Mouse (Mus musculus): ENCODE measurements at regions not wholly inside any gene's neighbourhood (a gene's known extent, or its start where the extent isn't known, plus 50 kb on each side); places are given as distances from the start of the nearest gene placed in this dataset.

GRCm38 (mm10) chr9:47412786-47413185 lies 117.2 kb upstream of the Cadm1 start:
- Histone ChIP-seq H3K27ac (no peak overlapping the region), H3K4me1 (peaks cover 5% of the 10 kb centered on the region), H3K36me3 (no peaks in the 10 kb centered on the region), H3K4me2 (replicated peaks) (no peak overlapping the region), H3K27me3 (replicated peaks) (no peaks in the 10 kb centered on the region; the same call in 1 of the 2 replicates), H3K9me3 (no peaks in the 10 kb centered on the region), H3K9ac (no peak overlapping the region), H3K4me3 (no peak overlapping the region)
- 20% methylated on average over 2 of the region's 2 CpGs for WGBS
- ATAC-seq (ENCODE audit: low FRiP score, low read depth), result no peak

DNA sequence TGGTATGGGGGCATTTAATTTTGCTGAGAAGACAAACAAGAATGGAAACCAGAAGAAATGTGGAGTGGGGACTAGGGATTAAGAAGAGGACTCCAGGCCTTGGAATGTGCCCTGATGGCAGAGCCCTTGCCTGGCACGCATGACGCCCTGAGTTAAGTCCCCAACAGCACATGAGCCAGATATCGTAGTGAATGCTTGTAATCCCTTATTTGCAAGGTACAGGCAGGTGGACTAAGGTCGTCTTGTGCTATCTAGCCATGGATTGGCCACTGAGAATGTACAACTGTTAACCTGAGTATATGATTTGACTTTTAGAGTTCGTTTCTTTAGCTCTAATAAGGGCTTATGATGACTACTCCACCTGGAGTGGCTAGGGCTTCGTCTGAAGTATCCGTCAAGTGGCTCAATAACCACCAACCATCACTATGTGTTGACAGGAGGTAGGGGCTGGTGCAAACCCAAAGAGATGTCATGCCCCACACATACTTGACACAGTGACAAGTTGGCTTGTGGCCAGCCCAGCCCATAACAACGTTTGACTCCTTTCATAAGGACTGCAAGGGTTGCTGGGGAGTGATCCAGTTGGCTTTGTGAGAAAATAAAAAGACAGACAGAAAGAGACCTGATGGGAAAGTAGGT lies 115.5 kb upstream of the Cadm1 start:
- H3K27me3 ChIP-seq (replicated peaks), result no peaks in the 10 kb centered on the region; the same call in 1 of the 2 replicates
- no peak overlapping the region for H3K4me2 ChIP-seq (replicated peaks)
- no peak overlapping the region for H3K9ac ChIP-seq
- H3K9me3 ChIP-seq, result no peaks in the 10 kb centered on the region
- no peak overlapping the region for H3K4me3 ChIP-seq
- no peaks in the 10 kb centered on the region for H3K36me3 ChIP-seq
- WGBS, result 83% methylated on average over 8 of the region's 8 CpGs
- no peak for ATAC-seq (ENCODE audit: low FRiP score, low read depth)
- H3K4me1 ChIP-seq, result peaks cover 5% of the 10 kb centered on the region; the same call in 1 of the 2 replicates
- H3K27ac ChIP-seq, result no peak overlapping the region

- no peak for ATAC-seq (ENCODE audit: low FRiP score, low read depth)
These were observed 107.8 kb upstream of the Cadm1 start for GRCm38 (mm10) chr9:47422151-47422599.

GRCm38 (mm10) chr9:47422741-47423461 lies 107.1 kb upstream of the Cadm1 start:
- Histone ChIP-seq H3K36me3 (no peaks in the 10 kb centered on the region), H3K9me3 (no peaks in the 10 kb centered on the region), H3K27me3 (replicated peaks) (no peaks in the 10 kb centered on the region), H3K4me1 (peaks cover 18% of the 10 kb centered on the region), H3K4me2 (replicated peaks) (no peak overlapping the region), H3K27ac (no peak overlapping the region), H3K9ac (no peak overlapping the region), H3K4me3 (no peak overlapping the region)
- WGBS, result 55% methylated on average over 8 of the region's 8 CpGs
- no peak for ATAC-seq (ENCODE audit: low FRiP score, low read depth)

More at GRCm38 (mm10) chr9:47422151-47422599, 107.8 kb upstream of the Cadm1 start:
- peaks cover 18% of the 10 kb centered on the region for H3K4me1 ChIP-seq
- H3K4me3 ChIP-seq, result no peak overlapping the region
- WGBS, result 22% methylated on average over 9 of the region's 9 CpGs
- no peak overlapping the region for H3K9ac ChIP-seq
- no peak overlapping the region for H3K4me2 ChIP-seq (replicated peaks)
- H3K27ac ChIP-seq, result no peak overlapping the region
- H3K9me3 ChIP-seq, result no peaks in the 10 kb centered on the region
- H3K36me3 ChIP-seq, result no peaks in the 10 kb centered on the region
- no peaks in the 10 kb centered on the region for H3K27me3 ChIP-seq (replicated peaks)

GRCm38 (mm10) chr9:47423462-47423832 lies 106.5 kb upstream of the Cadm1 start:
- Histone ChIP-seq H3K27me3 (replicated peaks) (no peaks in the 10 kb centered on the region), H3K9ac (no peak overlapping the region), H3K36me3 (no peaks in the 10 kb centered on the region), H3K4me3 (no peak overlapping the region), H3K4me1 (peaks cover 18% of the 10 kb centered on the region), H3K9me3 (no peaks in the 10 kb centered on the region), H3K4me2 (replicated peaks) (no peak overlapping the region), H3K27ac (no peak overlapping the region)
- whole genome bisulfite sequencing, result 76% methylated on average over 3 of the region's 3 CpGs
- ATAC-seq (ENCODE audit: low FRiP score, low read depth), result no peak

GRCm38 (mm10) chr9:47424191-47424590 lies 105.8 kb upstream of the Cadm1 start:
- no peak overlapping the region for H3K4me3 ChIP-seq
- H3K27ac ChIP-seq, result no peak overlapping the region
- no peak for ATAC-seq (ENCODE audit: low FRiP score, low read depth)
- no peaks in the 10 kb centered on the region for H3K27me3 ChIP-seq (replicated peaks)
- H3K4me1 ChIP-seq, result peaks cover 18% of the 10 kb centered on the region
- no peak overlapping the region for H3K9ac ChIP-seq
- H3K4me2 ChIP-seq (replicated peaks), result no peak overlapping the region
- H3K9me3 ChIP-seq, result no peaks in the 10 kb centered on the region
- WGBS, result 83% methylated on average over 3 of the region's 3 CpGs
- H3K36me3 ChIP-seq, result no peaks in the 10 kb centered on the region

DNA sequence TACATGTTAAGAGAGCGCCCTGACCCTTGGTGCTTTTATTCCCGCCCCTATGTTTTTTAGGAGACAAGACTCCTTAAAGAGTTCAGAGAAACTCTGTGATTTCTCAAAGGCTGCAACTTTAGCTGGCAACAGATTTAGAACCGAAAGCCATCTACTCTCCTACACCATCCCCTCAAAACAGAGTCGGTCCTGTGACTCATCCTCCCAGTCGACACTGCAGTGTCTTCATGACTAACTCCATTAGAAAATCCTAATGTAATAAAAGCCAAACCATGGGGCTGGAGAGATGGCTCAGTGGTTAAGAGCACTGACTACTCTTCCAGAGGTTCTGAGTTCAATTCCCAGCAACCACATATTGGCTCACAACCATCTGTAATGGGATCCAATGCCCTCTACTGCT lies 103.3 kb upstream of the Cadm1 start:
- WGBS, result 94% methylated on average over 5 of the region's 5 CpGs
- no peaks in the 10 kb centered on the region for H3K9me3 ChIP-seq
- no peak overlapping the region for H3K27ac ChIP-seq
- H3K27me3 ChIP-seq (replicated peaks), result no peaks in the 10 kb centered on the region
- H3K36me3 ChIP-seq, result no peaks in the 10 kb centered on the region
- H3K4me1 ChIP-seq, result peaks cover 18% of the 10 kb centered on the region
- no peak overlapping the region for H3K9ac ChIP-seq
- ATAC-seq (ENCODE audit: low FRiP score, low read depth), result no peak
- H3K4me3 ChIP-seq, result no peak overlapping the region
- H3K4me2 ChIP-seq (replicated peaks), result no peak overlapping the region

DNA sequence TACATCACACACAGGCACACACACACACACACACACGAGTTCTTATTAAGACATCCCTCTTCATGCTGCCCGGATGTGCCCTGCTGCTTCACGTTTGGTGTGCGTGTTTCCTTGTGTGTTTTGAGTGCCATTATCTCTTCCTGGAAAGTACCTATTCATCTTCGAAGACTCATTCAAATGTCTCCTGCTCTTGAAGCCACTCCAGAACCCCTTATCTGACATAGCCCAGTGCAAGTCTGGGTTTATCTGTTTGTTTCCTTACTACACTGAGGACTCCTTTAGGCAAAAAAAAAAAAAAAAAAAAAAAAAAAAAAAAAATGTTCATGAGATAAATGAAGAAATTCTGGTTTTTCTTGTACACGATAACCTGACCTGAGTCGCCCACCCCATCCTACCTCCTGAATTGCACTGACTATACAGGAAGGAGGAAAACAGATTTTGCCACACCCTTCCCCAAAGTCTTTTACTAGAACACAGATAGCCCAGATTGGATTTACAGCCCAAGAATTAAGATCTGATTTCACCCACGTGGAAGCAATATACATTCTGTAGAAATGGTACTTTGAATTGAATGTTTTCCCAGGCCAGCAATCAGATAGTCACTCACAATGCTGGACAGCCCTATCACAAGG lies 101.1 kb upstream of the Cadm1 start:
- no peaks in the 10 kb centered on the region for H3K27me3 ChIP-seq (replicated peaks)
- no peaks in the 10 kb centered on the region for H3K9me3 ChIP-seq
- no peaks in the 10 kb centered on the region for H3K4me1 ChIP-seq
- 85% methylated on average over 8 of the region's 8 CpGs for WGBS
- H3K27ac ChIP-seq, result no peak overlapping the region
- ATAC-seq (ENCODE audit: low FRiP score, low read depth), result no peak
- H3K4me3 ChIP-seq, result no peak overlapping the region
- no peaks in the 10 kb centered on the region for H3K36me3 ChIP-seq
- H3K9ac ChIP-seq, result no peak overlapping the region
- no peak overlapping the region for H3K4me2 ChIP-seq (replicated peaks)

GRCm38 (mm10) chr9:47429691-47430090 lies 100.3 kb upstream of the Cadm1 start:
- Histone ChIP-seq H3K4me2 (replicated peaks) (no peak overlapping the region), H3K27me3 (replicated peaks) (no peaks in the 10 kb centered on the region), H3K27ac (no peak overlapping the region), H3K4me3 (no peak overlapping the region), H3K9ac (no peak overlapping the region), H3K9me3 (no peaks in the 10 kb centered on the region), H3K36me3 (no peaks in the 10 kb centered on the region), H3K4me1 (no peaks in the 10 kb centered on the region)
- WGBS, result no CpG with 5 or more reads among the region's 1 CpGs
- no peak for ATAC-seq (ENCODE audit: low FRiP score, low read depth)

DNA sequence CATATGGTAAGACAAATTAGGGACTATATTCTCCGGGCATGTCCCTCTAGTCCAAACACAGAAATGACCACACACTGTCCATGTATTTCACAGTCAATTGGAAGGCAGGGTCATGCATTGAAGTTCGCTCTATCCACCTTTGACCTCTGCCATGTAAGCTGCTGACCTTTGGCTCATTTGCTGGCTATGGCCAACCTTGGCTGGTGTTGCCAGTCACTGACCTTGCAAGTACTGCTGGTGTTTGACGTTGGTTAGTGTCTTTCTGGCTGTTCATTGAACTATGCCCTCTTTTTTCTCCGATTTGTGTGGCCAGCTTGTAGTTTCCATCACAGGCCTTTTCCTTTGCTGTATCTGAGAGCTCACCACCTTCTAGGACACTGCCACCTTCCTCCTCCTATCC lies 97.3 kb upstream of the Cadm1 start:
- H3K9ac ChIP-seq, result no peak overlapping the region
- 76% methylated on average over 4 of the region's 4 CpGs for WGBS
- no peaks in the 10 kb centered on the region for H3K9me3 ChIP-seq
- H3K27ac ChIP-seq, result no peak overlapping the region
- H3K4me1 ChIP-seq, result 0 out of 2 replicates have a peak, but pooled peaks cover 2% of the 10 kb centered on the region
- ATAC-seq (ENCODE audit: low FRiP score, low read depth), result no peak
- no peak overlapping the region for H3K4me2 ChIP-seq (replicated peaks)
- H3K36me3 ChIP-seq, result no peaks in the 10 kb centered on the region
- no peak overlapping the region for H3K4me3 ChIP-seq
- no peaks in the 10 kb centered on the region for H3K27me3 ChIP-seq (replicated peaks)

- H3K4me1 ChIP-seq, result 0 out of 2 replicates have a peak, but pooled peaks cover 2% of the 10 kb centered on the region
- no peak overlapping the region for H3K4me3 ChIP-seq
- ATAC-seq (ENCODE audit: low FRiP score, low read depth), result no peak
- 67% methylated on average over 2 of the region's 2 CpGs for WGBS
- H3K9me3 ChIP-seq, result no peaks in the 10 kb centered on the region
- H3K9ac ChIP-seq, result no peak overlapping the region
- no peak overlapping the region for H3K4me2 ChIP-seq (replicated peaks)
- H3K27ac ChIP-seq, result no peak overlapping the region
- no peaks in the 10 kb centered on the region for H3K27me3 ChIP-seq (replicated peaks)
- no peaks in the 10 kb centered on the region for H3K36me3 ChIP-seq
These were observed 96.8 kb upstream of the Cadm1 start for GRCm38 (mm10) chr9:47433185-47433584.

GRCm38 (mm10) chr9:47434091-47434490 lies 95.9 kb upstream of the Cadm1 start:
- Histone ChIP-seq H3K9ac (no peak overlapping the region), H3K4me3 (no peak overlapping the region), H3K4me2 (replicated peaks) (no peak overlapping the region), H3K36me3 (no peaks in the 10 kb centered on the region), H3K27me3 (replicated peaks) (no peaks in the 10 kb centered on the region), H3K27ac (no peak overlapping the region), H3K4me1 (0 out of 2 replicates have a peak, but pooled peaks cover 2% of the 10 kb centered on the region), H3K9me3 (no peaks in the 10 kb centered on the region)
- 90% methylated on average over 2 of the region's 2 CpGs for WGBS
- ATAC-seq (ENCODE audit: low FRiP score, low read depth), result no peak
